Mouse (Mus musculus) liver, embryonic 16.5 days (tissue): ENCODE results near the gene Olfr648. TPM values are rescaled to one million over a fixed set of nuclear protein-coding genes. Genes with fewer than 3 reads are reported as not detected.

ENCODE experiments used
- polyA plus RNA-seq: library from polyadenylated mRNA; unstranded; fragments of >200 nt; fragmentation: Nextera tagmentation; extraction: Ambion mirVana; gene quantifications from 2 replicates; pipeline ENCODE4 v1.2.1, GENCODE M21; 2015

Olfr648 gene
- polyA plus RNA-seq, 1 experiment from 2014 or later = 0.04 TPM

Other genes with a start within 250 kb of the Olfr648 start
- 0.18 and 0.29 TPM in 2 replicates for gene Olfr632, start 249.0 kb downstream of the Olfr648 start, polyA plus RNA-seq
- not detected in 2 replicates for gene Olfr633, start 239.0 kb downstream of the Olfr648 start, polyA plus RNA-seq
- not detected in 2 replicates for gene Olfr635, start 212.2 kb downstream of the Olfr648 start, polyA plus RNA-seq
- not detected in 2 replicates for gene Olfr638, start 184.6 kb downstream of the Olfr648 start, polyA plus RNA-seq
- not detected in 2 replicates for gene Olfr639, start 166.1 kb downstream of the Olfr648 start, polyA plus RNA-seq
- not detected in 2 replicates for gene Olfr640, start 157.8 kb downstream of the Olfr648 start, polyA plus RNA-seq
- gene Olfr641, start 147.9 kb downstream of the Olfr648 start, polyA plus RNA-seq = not detected in 2 replicates
- not detected in 2 replicates for gene Olfr642, start 130.7 kb downstream of the Olfr648 start, polyA plus RNA-seq
- not detected in 2 replicates for gene 4930516K23Rik, start 121.9 kb downstream of the Olfr648 start, polyA plus RNA-seq
- not detected in 2 replicates for gene Olfr644, start 111.5 kb downstream of the Olfr648 start, polyA plus RNA-seq
- not detected in 2 replicates for gene Olfr645, start 97.9 kb downstream of the Olfr648 start, polyA plus RNA-seq
- not detected in 2 replicates for gene Olfr646, start 78.5 kb downstream of the Olfr648 start, polyA plus RNA-seq
- gene Ubqln5, start 53.6 kb downstream of the Olfr648 start, polyA plus RNA-seq = not detected in 2 replicates
- not detected in 2 replicates for gene Olfr643, start 46.0 kb downstream of the Olfr648 start, polyA plus RNA-seq
- not detected in 2 replicates for gene Ubqln3, start 40.1 kb downstream of the Olfr648 start, polyA plus RNA-seq
- gene Ubqlnl, start 32.8 kb downstream of the Olfr648 start, polyA plus RNA-seq = not detected in 2 replicates
- not detected in 2 replicates for gene Olfm5, start 18.6 kb downstream of the Olfr648 start, polyA plus RNA-seq
- not detected in 2 replicates for gene Olfr649, start 12.6 kb upstream of the Olfr648 start, polyA plus RNA-seq
- 0.22 and 0.37 TPM in 2 replicates for gene Trim6, start 35.4 kb upstream of the Olfr648 start, polyA plus RNA-seq
- gene Trim34a, start 61.1 kb upstream of the Olfr648 start, polyA plus RNA-seq = 1.3 and 1.4 TPM in 2 replicates
- gene Trim5, start 104.7 kb upstream of the Olfr648 start, polyA plus RNA-seq = 0.33 and 0.43 TPM in 2 replicates
- 2.8 and 3.0 TPM in 2 replicates for gene Trim12a, start 132.1 kb upstream of the Olfr648 start, polyA plus RNA-seq
- gene Trim34b, start 146.1 kb upstream of the Olfr648 start, polyA plus RNA-seq = 0.13 TPM in 1 of 2 replicates, not detected in the other
- 0.97 and 1.0 TPM in 2 replicates for gene Trim12c, start 170.0 kb upstream of the Olfr648 start, polyA plus RNA-seq
- gene Trim30b, start 186.5 kb upstream of the Olfr648 start, polyA plus RNA-seq = 0.23 and 0.31 TPM in 2 replicates
- 0.30 and 0.34 TPM in 2 replicates for gene Trim30c, start 217.4 kb upstream of the Olfr648 start, polyA plus RNA-seq